Mouse (Mus musculus) forebrain, embryonic 13.5 days (tissue): Measurements from ENCODE around the gene 4930507D05Rik. TPM values are rescaled to one million over a fixed set of nuclear protein-coding genes. Genes with fewer than 3 reads are reported as not detected.
A peak's percentile ranks its signal among the peaks of the same experiment; 100 is the strongest.
"Not testable (repeated sequence)": the region's sequence is repeated elsewhere in the genome, so short reads cannot be mapped to it uniquely, and the experiment has no call there.

ENCODE experiments used
- ATAC-seq: fragments of 200-750 bp; cut with Nextera tagmentation; 2 replicates; pipeline ENCODE4 v1.8.0; 2017
- H3K27ac ChIP-seq: fragments of 300-500 bp; sonication (generic); 2 replicates; pipeline ENCODE4 v1.5.1; 2015; ENCODE audit warnings: inconsistent platforms, mild to moderate bottlenecking, moderate library complexity
- H3K27me3 ChIP-seq: fragments of 300-500 bp; sonication (generic); 2 replicates; pipeline ENCODE4 v1.6.1; 2015; ENCODE audit warnings: mild to moderate bottlenecking, inconsistent platforms
- H3K36me3 ChIP-seq: fragments of 300-500 bp; sonication (generic); 2 replicates; pipeline ENCODE4 v1.6.1; 2015; ENCODE audit warnings: mild to moderate bottlenecking, inconsistent platforms; ENCODE audit not compliant: poor library complexity, severe bottlenecking
- H3K4me1 ChIP-seq: fragments of 300-500 bp; sonication (generic); 2 replicates; pipeline ENCODE4 v1.6.1; 2015; ENCODE audit warnings: inconsistent platforms
- H3K4me2 ChIP-seq: fragments of 300-500 bp; sonication (generic); 2 replicates; pipeline ENCODE4 v1.6.1; 2015; ENCODE audit warnings: inconsistent platforms, mild to moderate bottlenecking, moderate library complexity
- H3K4me3 ChIP-seq: fragments of 300-500 bp; sonication (generic); 2 replicates; pipeline ENCODE4 v1.5.1; 2015; ENCODE audit warnings: mild to moderate bottlenecking, inconsistent platforms
- H3K9ac ChIP-seq: fragments of 300-500 bp; sonication (generic); 2 replicates; pipeline ENCODE4 v1.6.1; 2015; ENCODE audit warnings: mild to moderate bottlenecking, inconsistent platforms
- H3K9me3 ChIP-seq: fragments of 300-500 bp; sonication (generic); replicated peaks from 2 replicates; pipeline ENCODE4 v1.6.1; 2016; ENCODE audit warnings: inconsistent platforms
- whole genome bisulfite sequencing: fragments of 180-500 bp; shearing (Covaris S2); methylation state at CpG from one replicate; pipeline ENCODE4 v1.1.7; 2015; 5-methylcytosine and 5-hydroxymethylcytosine counted together
- polyA plus RNA-seq: library from polyadenylated mRNA; unstranded; fragments of >200 nt; fragmentation: Nextera tagmentation; extraction: Ambion mirVana; gene quantifications from 2 replicates; pipeline ENCODE4 v1.2.1, GENCODE M21; 2015

4930507D05Rik gene
- polyA plus RNA-seq, 1 experiment from 2014 or later = 0.70 TPM

GRCm38 (mm10) chr10:62422255-62422654 is 27.0 kb upstream of the 4930507D05Rik start, which contains the start of gene Hkdc1:
Hkdc1 (minus strand) TSS chr10:62422491.
- ATAC-seq = no peak
- H3K27me3 ChIP-seq = no peaks in the 10 kb centered on the region
- H3K36me3 ChIP-seq = no peaks in the 10 kb centered on the region
- H3K9ac ChIP-seq = no peak within 1 kb of the TSS
- H3K27ac ChIP-seq = no peak within 1 kb of the TSS
- no peak within 1 kb of the TSS for H3K4me3 ChIP-seq
- 58% methylated on average over 15 of the region's 15 CpGs for WGBS
- no peaks in the 10 kb centered on the region for H3K9me3 ChIP-seq
- H3K4me2 ChIP-seq = no peak within 1 kb of the TSS
- 0 out of 2 replicates have a peak, but pooled peaks cover 4% of the 10 kb centered on the region for H3K4me1 ChIP-seq

DNA sequence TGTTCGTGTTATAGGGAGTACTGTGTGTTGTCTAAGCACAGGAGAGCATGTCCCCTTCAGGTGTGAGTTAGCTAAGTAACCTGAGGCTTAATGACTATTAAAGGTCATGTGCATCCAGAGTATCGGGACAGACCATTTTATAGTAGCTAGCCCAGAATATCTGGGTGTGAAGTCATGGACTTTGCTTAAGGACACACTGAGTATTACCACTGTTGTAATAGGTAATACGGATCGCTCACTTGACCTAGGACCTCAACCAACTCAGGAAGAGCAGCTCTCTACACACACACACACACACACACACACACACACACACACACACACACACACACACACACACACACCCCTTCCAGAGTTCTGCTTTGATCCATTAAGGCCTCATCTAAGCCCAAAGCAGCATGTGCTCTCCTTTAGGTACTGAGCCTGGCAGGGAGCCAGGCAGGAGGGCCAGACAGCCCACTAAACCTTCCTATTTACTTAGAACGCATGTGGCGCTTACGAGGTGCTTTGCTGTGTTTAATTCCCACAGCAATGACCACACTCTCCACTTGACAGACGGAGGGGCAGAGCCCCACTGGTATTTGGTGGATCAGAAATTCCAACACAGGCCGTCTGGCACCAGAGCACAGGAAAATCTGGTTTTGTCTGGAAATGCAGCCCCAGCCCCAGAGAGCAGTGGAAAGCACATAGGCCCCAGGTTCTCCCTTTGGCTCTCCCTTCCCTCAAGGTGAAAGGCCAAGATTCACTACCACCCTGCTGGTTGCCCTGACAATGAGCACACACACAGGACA is 24.0 kb upstream of the 4930507D05Rik start:
- Histone ChIP-seq H3K36me3 (peaks cover 25% of the 10 kb centered on the region), H3K4me2 (no peak overlapping the region), H3K4me3 (no peak overlapping the region), H3K9me3 (no peaks in the 10 kb centered on the region), H3K9ac (no peak overlapping the region), H3K27ac (no peak overlapping the region), H3K4me1 (no peaks in the 10 kb centered on the region), H3K27me3 (no peaks in the 10 kb centered on the region)
- ATAC-seq = no peak
- WGBS = 48% methylated on average over 8 of the region's 9 CpGs

GRCm38 (mm10) chr10:62430427-62430826 is 18.9 kb upstream of the 4930507D05Rik start:
- no peak overlapping the region for H3K27ac ChIP-seq
- H3K4me1 ChIP-seq = no peaks in the 10 kb centered on the region
- H3K4me2 ChIP-seq = no peak overlapping the region
- no peaks in the 10 kb centered on the region for H3K9me3 ChIP-seq
- no peak for ATAC-seq
- no peak overlapping the region for H3K4me3 ChIP-seq
- H3K27me3 ChIP-seq = no peaks in the 10 kb centered on the region
- H3K36me3 ChIP-seq = peaks cover 74% of the 10 kb centered on the region
- no peak overlapping the region for H3K9ac ChIP-seq
- 92% methylated on average over 5 of the region's 5 CpGs for WGBS

DNA sequence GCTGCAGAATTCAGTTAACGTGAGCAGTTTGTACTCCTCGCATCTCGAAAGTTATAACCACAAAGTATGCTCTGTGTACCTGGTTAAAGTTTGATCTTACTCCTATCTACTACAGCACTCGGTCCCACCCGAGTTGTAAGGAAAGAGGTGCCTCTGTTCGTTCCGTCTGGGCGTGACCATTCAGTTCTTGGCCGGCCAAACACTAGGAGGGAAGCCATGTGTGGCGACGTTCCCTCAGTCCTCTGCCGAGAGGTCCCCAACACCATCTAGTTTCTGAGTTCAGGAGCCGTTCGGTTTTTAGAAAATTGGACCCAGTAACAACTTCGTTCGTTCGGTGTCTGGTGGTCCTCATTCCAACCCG is 971 bp downstream of the 4930507D05Rik start:
- Histone ChIP-seq H3K9me3 (no peaks in the 10 kb centered on the region), H3K4me2 (peak overlapping the region; percentile 77), H3K27me3 (no peaks in the 10 kb centered on the region), H3K4me1 (peaks cover 18% of the 10 kb centered on the region), H3K36me3 (peaks cover 32% of the 10 kb centered on the region), H3K9ac (peak overlapping the region; percentile 91), H3K4me3 (peak overlapping the region; percentile 72), H3K27ac (peak overlapping the region; percentile 81; the same call in 1 of the 2 replicates)
- no peak for ATAC-seq
- 35% methylated on average over 18 of the region's 18 CpGs for WGBS

DNA sequence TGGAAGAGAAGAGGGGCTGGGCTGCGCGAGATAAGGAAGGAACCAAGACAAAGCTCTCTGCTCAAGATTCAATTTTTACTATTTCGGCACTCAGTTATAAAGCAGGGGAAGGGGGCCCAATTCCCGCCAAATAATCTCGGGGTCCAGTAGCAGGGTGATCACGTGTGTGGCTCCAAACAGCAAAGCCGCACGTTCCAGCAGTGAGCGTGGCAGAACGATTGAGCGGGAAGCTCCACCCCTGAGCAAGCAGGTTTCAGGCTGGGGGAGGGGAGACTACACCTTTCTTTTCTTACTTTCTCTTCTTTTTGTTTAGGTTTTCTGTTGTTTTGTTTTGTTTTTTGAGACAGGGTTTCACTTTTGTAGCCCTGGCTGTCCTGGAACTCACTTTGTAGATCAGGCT is 2.7 kb downstream of the 4930507D05Rik start:
- not testable (repeated sequence) for H3K4me2 ChIP-seq, H3K9ac ChIP-seq, H3K4me3 ChIP-seq, H3K27me3 ChIP-seq, ATAC-seq, H3K27ac ChIP-seq, H3K9me3 ChIP-seq
- Histone ChIP-seq H3K4me1 (peaks cover 18% of the 10 kb centered on the region), H3K36me3 (peaks cover 31% of the 10 kb centered on the region)
- 78% methylated on average over 11 of the region's 11 CpGs for WGBS

DNA sequence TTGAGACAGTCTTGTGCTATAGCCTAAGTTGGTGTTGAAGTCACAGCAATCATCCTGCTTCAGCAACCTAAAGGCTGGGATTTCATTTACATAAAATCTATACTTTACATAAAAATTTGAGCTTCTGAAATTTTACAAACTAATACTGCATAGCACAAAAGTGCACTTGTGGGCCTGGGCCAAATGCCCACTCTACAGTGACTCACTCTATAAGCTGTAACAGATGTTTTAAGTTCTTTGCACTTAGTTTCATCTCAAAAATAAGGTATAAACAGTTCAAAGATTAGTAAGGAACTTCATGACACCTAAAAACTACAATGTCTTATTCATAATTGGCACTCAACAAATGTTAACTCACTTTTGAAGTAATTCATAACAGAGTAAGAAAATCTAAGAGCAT is 12.0 kb downstream of the 4930507D05Rik start:
- no peak overlapping the region for H3K27ac ChIP-seq
- H3K9ac ChIP-seq = no peak overlapping the region
- peaks cover 72% of the 10 kb centered on the region for H3K36me3 ChIP-seq
- H3K9me3 ChIP-seq = no peaks in the 10 kb centered on the region
- H3K4me3 ChIP-seq = no peak overlapping the region
- no peak overlapping the region for H3K4me2 ChIP-seq
- ATAC-seq = no peak
- H3K4me1 ChIP-seq = no peaks in the 10 kb centered on the region
- H3K27me3 ChIP-seq = no peaks in the 10 kb centered on the region

- Histone ChIP-seq H3K4me1 (peaks cover 4% of the 10 kb centered on the region), H3K4me2 (no peak overlapping the region), H3K9ac (no peak overlapping the region), H3K27ac (no peak overlapping the region), H3K27me3 (no peaks in the 10 kb centered on the region), H3K9me3 (no peaks in the 10 kb centered on the region), H3K4me3 (no peak overlapping the region), H3K36me3 (peaks cover 24% of the 10 kb centered on the region; the same call in 1 of the 2 replicates)
- no peak for ATAC-seq
- WGBS = 97% methylated on average over 4 of the region's 4 CpGs
These were observed 20.4 kb downstream of the 4930507D05Rik start for GRCm38 (mm10) chr10:62469736-62470135.

- Histone ChIP-seq H3K4me1 (peaks cover 4% of the 10 kb centered on the region), H3K27ac (no peak overlapping the region), H3K9me3 (no peaks in the 10 kb centered on the region), H3K9ac (no peak overlapping the region), H3K27me3 (no peaks in the 10 kb centered on the region), H3K4me3 (no peak overlapping the region), H3K36me3 (peaks cover 24% of the 10 kb centered on the region; the same call in 1 of the 2 replicates), H3K4me2 (no peak overlapping the region)
- ATAC-seq = no peak
- WGBS = 28% methylated on average over 5 of the region's 5 CpGs
These were observed 21.8 kb downstream of the 4930507D05Rik start for GRCm38 (mm10) chr10:62471105-62471504.

GRCm38 (mm10) chr10:62474944-62475343 is 25.7 kb downstream of the 4930507D05Rik start:
- Histone ChIP-seq H3K36me3 (0 out of 2 replicates have a peak, but pooled peaks cover 6% of the 10 kb centered on the region), H3K4me2 (no peak overlapping the region), H3K27ac (no peak overlapping the region), H3K27me3 (no peaks in the 10 kb centered on the region), H3K4me3 (no peak overlapping the region), H3K9ac (no peak overlapping the region), H3K9me3 (no peaks in the 10 kb centered on the region), H3K4me1 (peaks cover 4% of the 10 kb centered on the region)
- WGBS = 89% methylated on average over 10 of the region's 10 CpGs
- ATAC-seq = no peak

DNA sequence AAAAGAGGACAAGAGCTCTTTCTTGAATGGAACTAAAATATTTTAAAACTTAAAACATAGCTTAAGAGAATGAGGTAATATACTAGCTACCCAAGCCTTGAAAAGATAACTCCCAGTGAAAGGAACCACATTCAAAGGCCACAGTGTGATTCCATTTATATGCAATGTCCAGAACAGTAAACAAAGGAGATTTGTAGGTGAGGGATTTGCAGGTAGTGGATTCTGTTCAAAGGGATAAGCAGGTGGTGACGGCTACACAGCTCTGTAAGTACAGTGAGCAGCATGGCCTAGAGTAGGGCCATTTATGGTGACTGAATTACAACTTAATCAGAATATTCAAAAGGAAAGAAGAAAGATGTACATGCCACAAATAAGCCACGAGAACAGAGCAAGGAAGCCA is 27.7 kb downstream of the 4930507D05Rik start:
- H3K4me1 ChIP-seq = peaks cover 11% of the 10 kb centered on the region
- no peak overlapping the region for H3K4me3 ChIP-seq
- 0 out of 2 replicates have a peak, but pooled peaks cover 6% of the 10 kb centered on the region for H3K36me3 ChIP-seq
- 68% methylated on average over 2 of the region's 2 CpGs for WGBS
- H3K27ac ChIP-seq = no peak overlapping the region
- no peak for ATAC-seq
- no peaks in the 10 kb centered on the region for H3K9me3 ChIP-seq
- no peak overlapping the region for H3K4me2 ChIP-seq
- H3K9ac ChIP-seq = no peak overlapping the region
- no peaks in the 10 kb centered on the region for H3K27me3 ChIP-seq

GRCm38 (mm10) chr10:62481108-62481852 is 32.0 kb downstream of the 4930507D05Rik start:
- Histone ChIP-seq H3K36me3 (no peaks in the 10 kb centered on the region), H3K4me2 (no peak overlapping the region), H3K9ac (no peak overlapping the region), H3K27ac (no peak overlapping the region), H3K27me3 (no peaks in the 10 kb centered on the region), H3K4me1 (peaks cover 24% of the 10 kb centered on the region), H3K9me3 (no peaks in the 10 kb centered on the region), H3K4me3 (no peak overlapping the region)
- ATAC-seq = no peak
- 47% methylated on average over 7 of the region's 7 CpGs for WGBS

GRCm38 (mm10) chr10:62485878-62486582 is 36.7 kb downstream of the 4930507D05Rik start:
- WGBS = under 1% methylated on average over 39 of the region's 48 CpGs
- Histone ChIP-seq H3K4me3 (peak overlapping the region; percentile 97), H3K27me3 (no peaks in the 10 kb centered on the region), H3K36me3 (no peaks in the 10 kb centered on the region), H3K9ac (peak overlapping the region; percentile 95), H3K9me3 (no peaks in the 10 kb centered on the region), H3K4me2 (peak overlapping the region; percentile 75), H3K27ac (peak overlapping the region; percentile 75), H3K4me1 (peaks cover 21% of the 10 kb centered on the region)
- ATAC-seq = peak; percentile 84
